ENCODE assay signal across 8 mouse cellular contexts in the genomic region with DNA sequence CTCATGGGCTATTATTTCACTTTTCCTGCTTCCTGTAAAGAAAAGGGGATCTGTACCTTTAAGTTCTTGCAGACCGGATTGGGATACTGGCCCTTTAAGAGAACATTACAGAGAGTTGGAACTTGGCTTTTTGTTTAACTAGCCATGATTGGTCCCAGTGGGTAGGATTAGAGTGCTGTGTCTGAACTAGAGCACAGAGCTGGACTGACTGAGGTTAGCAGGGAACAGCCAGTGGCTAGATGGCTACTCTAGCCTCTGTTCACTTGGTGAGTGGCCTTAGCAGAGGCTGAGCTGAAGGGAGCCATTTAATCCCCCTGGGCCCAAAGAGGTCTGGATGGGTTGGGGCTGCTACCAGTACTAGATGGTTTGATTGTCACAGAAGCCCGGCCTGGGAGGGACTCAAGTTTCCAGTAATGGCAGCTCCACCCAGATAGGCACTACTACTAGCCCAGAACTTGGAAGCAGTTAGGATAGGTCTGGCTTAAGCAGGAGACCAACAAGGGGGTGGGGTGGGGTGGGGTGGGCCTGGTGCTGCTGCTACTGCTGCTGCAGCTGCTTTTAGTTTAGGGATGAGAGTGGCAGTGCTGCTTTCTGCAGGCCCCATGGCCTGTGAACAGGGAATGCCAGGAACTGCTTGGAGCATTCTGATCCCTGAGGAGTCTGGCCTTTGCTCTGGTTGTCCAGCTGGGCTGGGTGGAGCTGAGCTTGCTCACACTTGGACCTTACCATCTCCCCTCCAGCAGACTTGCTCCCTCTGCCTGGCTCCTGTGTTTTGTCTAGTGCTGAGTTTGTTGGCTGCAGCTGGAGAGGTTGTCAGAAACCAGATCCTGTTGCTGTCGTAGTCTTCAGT.
A peak's percentile ranks its signal among the peaks of the same experiment; 100 is the strongest.
DNase-seq lines count a peak whose midpoint lies in the region; ATAC-seq and TF ChIP-seq lines count a peak whose summit lies in the region.

No protein-coding gene starts in this region.

- peaks cover 14% of the 10 kb centered on the region for H3K4me1 ChIP-seq in bone marrow macrophage, adult 2 months (ENCODE audit: control insufficient read depth, insufficient read depth, low read length)
- H3K4me1 ChIP-seq in intestine, embryonic 15.5 days (replicated peaks) = peaks cover 73% of the 10 kb centered on the region
- peaks cover 34% of the 10 kb centered on the region for H3K4me1 ChIP-seq in liver, postnatal 0 days (ENCODE audit: insufficient read depth)
- H3K4me1 ChIP-seq in stomach, embryonic 15.5 days = peaks cover 74% of the 10 kb centered on the region

- peak overlapping the region; percentile 53 for H3K4me2 ChIP-seq in intestine, embryonic 15.5 days (replicated peaks)
- H3K4me2 ChIP-seq in liver, postnatal 0 days (ENCODE audit: low read depth, low read length) = peak overlapping the region; percentile 43
- peak overlapping the region; percentile 39 for H3K4me2 ChIP-seq in stomach, embryonic 15.5 days

- peak overlapping the region; percentile 10 for H3K4me3 ChIP-seq in bone marrow macrophage, adult 2 months (ENCODE audit: insufficient read depth, low read length)
- peak overlapping the region; percentile 23 for H3K4me3 ChIP-seq in intestine, embryonic 15.5 days (replicated peaks)
- no peak overlapping the region for H3K4me3 ChIP-seq in liver, postnatal 0 days (ENCODE audit: low read depth, low read length)
- peak overlapping the region; percentile 23 for H3K4me3 ChIP-seq in stomach, embryonic 15.5 days (replicated peaks)

- peak overlapping the region; percentile 21; the same call in 1 of the 2 replicates for H3K9ac ChIP-seq in intestine, embryonic 15.5 days
- H3K9ac ChIP-seq in liver, postnatal 0 days (replicated peaks) = peak overlapping the region; percentile 54; the same call in 1 of the 2 replicates
- no peak overlapping the region for H3K9ac ChIP-seq in stomach, embryonic 15.5 days

- 16% methylated on average over 3 of the region's 3 CpGs for WGBS in intestine, embryonic 15.5 days
- WGBS in liver, postnatal 0 days (ENCODE audit: insufficient replicate concordance) = 48% methylated on average over 3 of the region's 3 CpGs
- 13% methylated on average over 3 of the region's 3 CpGs for WGBS in stomach, embryonic 15.5 days

- DNase-seq in 3T3-L1 (ENCODE audit: low read depth, low spot score) = peak; percentile 84
- peak; percentile 84 for DNase-seq in gastrocnemius, postnatal 25 days
- DNase-seq in liver, postnatal 0 days = no peak
- no peak for DNase-seq in cerebellum, adult 11 months
- DNase-seq in frontal cortex, adult 2 months (ENCODE audit: extremely low spot score in 1 of 2, low spot score in 1 of 2) = no peak

- no peaks in the 10 kb centered on the region for H3K9me3 ChIP-seq in intestine, embryonic 15.5 days
- no peaks in the 10 kb centered on the region for H3K9me3 ChIP-seq in liver, postnatal 0 days (ENCODE audit: low read length)
- no peaks in the 10 kb centered on the region for H3K9me3 ChIP-seq in stomach, embryonic 15.5 days

- no peak for TF ChIP-seq POLR2A in bone marrow macrophage, adult 2 months (IDR thresholded peaks at IDR 0.05; ENCODE audit: borderline replicate concordance, low read depth, low read length)

- TF ChIP-seq EP300 in liver, postnatal 0 days (IDR thresholded peaks at IDR 0.05; ENCODE audit: low read depth) = no peak

- no peaks in the 10 kb centered on the region for H3K27me3 ChIP-seq in intestine, embryonic 15.5 days (replicated peaks)
- no peaks in the 10 kb centered on the region for H3K27me3 ChIP-seq in liver, postnatal 0 days (ENCODE audit: insufficient read depth, low read length)
- H3K27me3 ChIP-seq in stomach, embryonic 15.5 days (replicated peaks) = no peaks in the 10 kb centered on the region

- peak; percentile 68 for ATAC-seq in intestine, embryonic 15.5 days
- peak; percentile 73 for ATAC-seq in liver, postnatal 0 days
- ATAC-seq in stomach, embryonic 15.5 days (ENCODE audit: insufficient read depth, low FRiP score, low read depth) = peak; percentile 66

- TF ChIP-seq CTCF in bone marrow macrophage, adult 2 months (IDR thresholded peaks at IDR 0.05; ENCODE audit: low read depth, low read length) = no peak
- TF ChIP-seq CTCF in liver, postnatal 0 days (IDR thresholded peaks at IDR 0.05; ENCODE audit: low read depth) = no peak

- peak overlapping the region; percentile 37 for H3K27ac ChIP-seq in bone marrow macrophage, adult 2 months (ENCODE audit: insufficient read depth, low read depth, low read length)
- peak overlapping the region; percentile 92 for H3K27ac ChIP-seq in intestine, embryonic 15.5 days
- peak overlapping the region; percentile 52; the same call in 1 of the 2 replicates for H3K27ac ChIP-seq in liver, postnatal 0 days (ENCODE audit: low read depth)
- peak overlapping the region; percentile 97 for H3K27ac ChIP-seq in stomach, embryonic 15.5 days

- H3K36me3 ChIP-seq in intestine, embryonic 15.5 days = no peaks in the 10 kb centered on the region
- H3K36me3 ChIP-seq in liver, postnatal 0 days (replicated peaks; ENCODE audit: insufficient read depth, low read length) = no peaks in the 10 kb centered on the region
- no peaks in the 10 kb centered on the region for H3K36me3 ChIP-seq in stomach, embryonic 15.5 days

Comparison
In these comparisons a context has a peak if more than half of its experiments do, and no peak if none do; other contexts are left out.
1. DNase-seq: peak in 3T3-L1 (single experiment) and gastrocnemius, postnatal 25 days (single experiment); none in liver, postnatal 0 days (single experiment), cerebellum, adult 11 months (single experiment) and frontal cortex, adult 2 months (0 of 2).
2. H3K27ac ChIP-seq: peak in every context shown above with its lines; median percentile 97 in stomach, embryonic 15.5 days; 92 in intestine, embryonic 15.5 days; 52 in liver, postnatal 0 days; 37 in bone marrow macrophage, adult 2 months.
3. Peak in every context shown above with its lines, with median percentiles within 50 percentile points of each other: ATAC-seq and H3K4me2 ChIP-seq.